Mouse (Mus musculus) CH12.LX (cell line): ENCODE results near the gene Rims3.

Experiments used
- CTCF ChIP-seq, 2 experiments: IDR thresholded peaks in 1 of 2; conservative IDR thresholded peaks in 1 of 2; 2 replicates each; pipeline ENCODE4 v1.5.1; 2011 to 2012; ENCODE audit warnings: low read depth in 2 of 2, low read length in 2 of 2, improper control_type of control experiment in 1 of 2, inconsistent platforms in 1 of 2, mild to moderate bottlenecking in 1 of 2, moderate library complexity in 1 of 2
- E2F4 ChIP-seq: IDR thresholded peaks from 2 replicates; pipeline ENCODE4 v1.6.1; 2011; ENCODE audit warnings: low read depth, low read length, improper control_type of control experiment; ENCODE audit not compliant: insufficient replicate concordance
- MYC ChIP-seq: IDR thresholded peaks from 2 replicates; pipeline ENCODE4 v1.6.1; 2011; ENCODE audit warnings: low read depth, mild to moderate bottlenecking, improper control_type of control experiment, low read length
- POLR2A ChIP-seq: IDR thresholded peaks from 2 replicates; pipeline ENCODE4 v1.6.1; 2011; ENCODE audit warnings: low read depth, mild to moderate bottlenecking, improper control_type of control experiment, low read length
- POLR2AphosphoS2 ChIP-seq: IDR thresholded peaks from 2 replicates; pipeline ENCODE4 v1.6.1; 2011; ENCODE audit warnings: low read depth, low read length, improper control_type of control experiment
- SMC3 ChIP-seq: IDR thresholded peaks from 2 replicates; pipeline ENCODE4 v1.6.1; 2011; ENCODE audit warnings: low read depth, low read length, improper control_type of control experiment

- no peak for TF ChIP-seq E2F4
- no peak for TF ChIP-seq CTCF (conservative IDR thresholded peaks at IDR 0.05 in 1 of 2, IDR thresholded peaks at IDR 0.05 in 1 of 2; ENCODE audit: low read depth in 2 of 2, low read length in 2 of 2)
- no peak for TF ChIP-seq SMC3
- TF ChIP-seq POLR2AphosphoS2 = no peak
- TF ChIP-seq MYC = no peak
- TF ChIP-seq POLR2A = no peak
These were observed 13.3 kb upstream of the Rims3 start for GRCm38 (mm10) chr4:120841342-120841741.
